ENCODE assay signal across 14 mouse cellular contexts in genomic region chr1:162003729-162004517, GRCm38 (mm10). TPM values are rescaled to one million over a fixed set of nuclear protein-coding genes. Genes with fewer than 3 reads are reported as not detected.
DNase-seq lines count a peak whose midpoint lies in the region; ATAC-seq and TF ChIP-seq lines count a peak whose summit lies in the region.
"Had no signal": no experiment of that assay in that cellular context is flagged by ENCODE, and none has a peak within 500 bp of the region (broad histone marks: within the 10 kb centered on the region; RNA-seq: fewer than 3 reads in every experiment).

No protein-coding gene starts in this region.

- H3K4me2 ChIP-seq in intestine, embryonic 14.5 days (ENCODE audit: low read length), result 0 out of 2 replicates have a peak overlapping the region, but pooled peaks have one; percentile 16
- no peak overlapping the region for H3K4me2 ChIP-seq in intestine, postnatal 0 days (replicated peaks; ENCODE audit: low read depth)

- 56% methylated on average over 14 of the region's 14 CpGs for WGBS in intestine, embryonic 14.5 days
- 67% methylated on average over 14 of the region's 14 CpGs for WGBS in intestine, postnatal 0 days
- WGBS in limb, embryonic 10.5 days, result 69% methylated on average over 14 of the region's 14 CpGs

- peak; percentile 29; the same call in 1 of the 2 replicates for TF ChIP-seq POLR2A in embryonic fibroblast, embryonic 13.5 days (IDR thresholded peaks at IDR 0.05; ENCODE audit: low read depth, low read length)

- H3K4me3 ChIP-seq in intestine, embryonic 14.5 days (ENCODE audit: low read depth, low read length), result no peak overlapping the region
- H3K4me3 ChIP-seq in intestine, postnatal 0 days (ENCODE audit: low read depth, low read length), result no peak overlapping the region
- no peak overlapping the region for H3K4me3 ChIP-seq in embryonic fibroblast, embryonic 13.5 days (ENCODE audit: insufficient read depth, low read length)
- H3K4me3 ChIP-seq in limb, embryonic 10.5 days, result no peak overlapping the region
- H3K4me3 ChIP-seq: megakaryocyte, embryonic 14.5 days had no signal

- peaks cover 36% of the 10 kb centered on the region for H3K4me1 ChIP-seq in intestine, embryonic 14.5 days (replicated peaks; ENCODE audit: control insufficient read depth, insufficient read depth, low read length)
- H3K4me1 ChIP-seq in intestine, postnatal 0 days (replicated peaks; ENCODE audit: control insufficient read depth, insufficient read depth, low read length), result no peaks in the 10 kb centered on the region
- peaks cover 30% of the 10 kb centered on the region for H3K4me1 ChIP-seq in embryonic fibroblast, embryonic 13.5 days (ENCODE audit: control insufficient read depth, insufficient read depth, low read length)
- peaks cover 89% of the 10 kb centered on the region for H3K4me1 ChIP-seq in limb, embryonic 10.5 days

- no peak for DNase-seq in intestine, embryonic 14.5 days (ENCODE audit: low spot score)
- peak; percentile 97 for DNase-seq in Muller cell, postnatal 12 days (ENCODE audit: inconsistent ontology term)
- peak; percentile 38 for DNase-seq in limb, embryonic 10.5 days (ENCODE audit: low spot score)
- DNase-seq in urinary bladder, adult 18-20 months (ENCODE audit: low spot score in 2 of 2), result no peak
- no peak for DNase-seq in spleen, postnatal 14 days (ENCODE audit: low spot score in 2 of 2)
- no peak for DNase-seq in adrenal gland, postnatal 36 days
- DNase-seq: adrenal gland, adult 8-10 months; gastrocnemius, postnatal 25 days; thymus, adult 2 months had no signal

- H3K36me3 ChIP-seq in intestine, embryonic 14.5 days (ENCODE audit: control insufficient read depth, insufficient read depth, low read length), result no peaks in the 10 kb centered on the region
- no peaks in the 10 kb centered on the region for H3K36me3 ChIP-seq in intestine, postnatal 0 days (ENCODE audit: control insufficient read depth, insufficient read depth)
- H3K36me3 ChIP-seq in limb, embryonic 10.5 days, result no peaks in the 10 kb centered on the region

- peak overlapping the region; percentile 87 for H3K27ac ChIP-seq in intestine, embryonic 14.5 days (ENCODE audit: low read depth)
- no peak overlapping the region; the same call in none of the 2 replicates for H3K27ac ChIP-seq in intestine, postnatal 0 days (ENCODE audit: low read depth, low read length)
- H3K27ac ChIP-seq in embryonic fibroblast, embryonic 13.5 days (ENCODE audit: insufficient read depth, low read length), result peak overlapping the region; percentile 99
- H3K27ac ChIP-seq in limb, embryonic 10.5 days, result peak overlapping the region; percentile 95

- H3K9ac ChIP-seq in intestine, embryonic 14.5 days (ENCODE audit: low read length), result no peak overlapping the region
- no peak overlapping the region; the same call in 1 of the 2 replicates for H3K9ac ChIP-seq in intestine, postnatal 0 days (ENCODE audit: low read depth, low read length)

- no peaks in the 10 kb centered on the region for H3K27me3 ChIP-seq in intestine, embryonic 14.5 days (replicated peaks; ENCODE audit: control insufficient read depth, insufficient read depth, low read length)
- no peaks in the 10 kb centered on the region for H3K27me3 ChIP-seq in intestine, postnatal 0 days (replicated peaks; ENCODE audit: control insufficient read depth, insufficient read depth, low read length)
- H3K27me3 ChIP-seq in limb, embryonic 10.5 days (ENCODE audit: low read depth, poor library complexity, severe bottlenecking), result no peaks in the 10 kb centered on the region
- H3K27me3 ChIP-seq: megakaryocyte, embryonic 14.5 days had no signal

- H3K9me3 ChIP-seq in intestine, embryonic 14.5 days (ENCODE audit: control insufficient read depth, low read length), result no peaks in the 10 kb centered on the region
- H3K9me3 ChIP-seq in intestine, postnatal 0 days (ENCODE audit: control insufficient read depth), result no peaks in the 10 kb centered on the region
- H3K9me3 ChIP-seq in limb, embryonic 10.5 days (replicated peaks), result no peaks in the 10 kb centered on the region
- H3K9me3 ChIP-seq: megakaryocyte, embryonic 14.5 days had no signal

- no peak for ATAC-seq in intestine, embryonic 14.5 days (replicated peaks; ENCODE audit: low FRiP score, low TSS enrichment, low read depth)
- ATAC-seq in intestine, postnatal 0 days, result no peak

- TF ChIP-seq CTCF in intestine, postnatal 0 days (IDR thresholded peaks at IDR 0.05; ENCODE audit: low read depth), result no peak
- TF ChIP-seq CTCF in embryonic fibroblast, embryonic 13.5 days (IDR thresholded peaks at IDR 0.05; ENCODE audit: borderline replicate concordance, insufficient read depth, low read length), result no peak

RNA-seq across cellular contexts. Expression of gene 4930558K02Rik, which starts 24.5 kb away (rescaled TPM):
- not detected in 2 replicates for polyA plus RNA-seq in intestine, embryonic 14.5 days (2014; fragmentation: Nextera tagmentation; extraction: Ambion mirVana)
- polyA plus RNA-seq in intestine, postnatal 0 days (2015; fragmentation: Nextera tagmentation; extraction: Ambion mirVana), result not detected in 2 replicates
- polyA plus RNA-seq in embryonic fibroblast, embryonic 13.5 days (2011; ENCODE audit: insufficient read length, low read depth, missing spikeins), result not detected in 2 replicates
- polyA plus RNA-seq in limb, embryonic 10.5 days (2016; fragmentation: Nextera tagmentation; extraction: Ambion mirVana), result not detected in 2 replicates
- total RNA-seq in adrenal gland, postnatal 36 days (2021), result not detected
- total RNA-seq: adrenal gland, adult 8-10 months; common myeloid progenitor, adult 5-6 weeks; gastrocnemius, postnatal 25 days; layer of hippocampus, adult 18-20 months had no signal
- polyA plus RNA-seq: thymus, adult 2 months had no signal

RNA-seq across cellular contexts. Expression of gene Pigc, which starts 34.9 kb away (rescaled TPM):
- 37.4 and 40.3 TPM in 2 replicates for polyA plus RNA-seq in intestine, embryonic 14.5 days (2014; fragmentation: Nextera tagmentation; extraction: Ambion mirVana)
- polyA plus RNA-seq in intestine, postnatal 0 days (2015; fragmentation: Nextera tagmentation; extraction: Ambion mirVana), result 35.0 and 36.6 TPM in 2 replicates
- 31.0 and 38.6 TPM in 2 replicates for polyA plus RNA-seq in embryonic fibroblast, embryonic 13.5 days (2011; ENCODE audit: insufficient read length, low read depth, missing spikeins)
- 31.4 and 39.9 TPM in 2 replicates for polyA plus RNA-seq in limb, embryonic 10.5 days (2016; fragmentation: Nextera tagmentation; extraction: Ambion mirVana)
- 10 to 100 TPM; 18.9 to 24.0 TPM for total RNA-seq in adrenal gland, postnatal 36 days (2021)

Comparison
In these comparisons a context has a peak if more than half of its experiments do, and no peak if none do; other contexts are left out.
1. DNase-seq: peak in Muller cell, postnatal 12 days (single experiment) and limb, embryonic 10.5 days (single experiment); none in intestine, embryonic 14.5 days (single experiment), urinary bladder, adult 18-20 months (0 of 2), spleen, postnatal 14 days (0 of 2) and adrenal gland, postnatal 36 days (0 of 2).